Mouse (Mus musculus): Measurements from ENCODE around the gene Mdga2.

Mdga2 gene

DNA sequence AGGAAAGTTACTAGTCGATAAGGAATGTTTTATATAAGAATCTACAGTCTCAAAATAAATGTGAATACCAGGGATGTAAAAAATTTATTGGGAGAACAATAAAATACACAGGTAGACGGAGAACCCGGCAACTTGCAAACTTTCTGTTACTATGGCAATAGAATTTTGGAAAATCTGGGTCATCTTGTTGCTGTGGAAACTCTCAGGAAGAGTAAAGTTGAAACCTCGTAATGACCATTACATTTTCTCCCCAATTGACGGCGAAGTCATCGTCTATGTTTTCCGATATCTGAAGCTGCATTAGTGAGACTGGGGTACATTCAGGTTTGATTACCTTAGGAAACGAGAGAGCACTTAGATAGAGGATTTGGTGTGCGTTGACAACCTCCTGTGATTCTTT is 514.0 kb downstream of the Mdga2 start:
- in situ Hi-C loops (cut with MboI, MseI): no loop called here

DNA sequence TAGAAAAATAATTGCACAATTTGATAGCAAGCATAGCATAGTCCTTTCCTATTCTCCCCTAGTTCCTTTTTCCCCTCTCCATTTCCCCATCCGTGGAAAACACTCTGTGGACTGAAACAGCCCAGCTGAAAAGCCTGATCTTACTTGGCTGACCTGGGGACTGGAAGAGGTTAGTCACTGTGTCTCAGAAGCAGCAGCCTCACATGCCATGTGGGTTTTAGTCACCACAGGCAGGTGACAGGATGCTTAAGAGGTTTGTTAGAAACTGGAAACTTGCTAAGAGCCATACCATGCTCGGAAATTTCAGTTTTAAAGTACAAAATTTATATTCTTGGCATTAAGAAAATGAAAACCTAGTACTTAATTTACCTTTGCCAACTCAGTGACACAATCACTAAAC is 514.9 kb downstream of the Mdga2 start:
- in situ Hi-C loops (cut with MboI, MseI): no loop called here

DNA sequence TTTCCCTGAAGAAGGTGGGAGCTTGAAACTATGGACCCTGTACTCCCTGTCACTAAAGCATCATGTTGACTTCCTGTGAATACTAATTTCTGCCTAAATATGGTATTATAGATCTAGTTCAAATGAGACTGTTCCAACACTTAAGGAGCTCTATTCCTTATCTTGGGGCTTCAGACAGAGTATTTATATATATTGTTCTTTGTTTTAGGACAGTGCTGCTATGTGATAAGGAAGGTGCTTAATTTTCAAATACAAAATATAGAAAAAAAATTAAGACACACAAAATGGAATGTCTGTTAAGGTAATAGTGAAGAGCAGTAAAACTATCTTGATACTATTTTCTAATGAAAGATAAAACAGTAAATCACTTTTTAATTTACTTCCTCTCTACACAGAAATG is 517.3 kb downstream of the Mdga2 start:
- in situ Hi-C loops (cut with MboI, MseI): no loop called here

- in situ Hi-C loops (cut with MboI, MseI): no loop called here
These were observed 519.6 kb downstream of the Mdga2 start for GRCm38 (mm10) chr12:66702781-66703180.

- in situ Hi-C loops (cut with MboI, MseI): no loop called here
These were observed 542.8 kb downstream of the Mdga2 start for GRCm38 (mm10) chr12:66679558-66679957.

- in situ Hi-C loops (cut with MboI, MseI): no loop called here
These were observed 573.5 kb downstream of the Mdga2 start for GRCm38 (mm10) chr12:66648605-66649552.

GRCm38 (mm10) chr12:66640408-66640807 is 581.9 kb downstream of the Mdga2 start:
- in situ Hi-C loops (cut with MboI, MseI): no loop called here

GRCm38 (mm10) chr12:66619944-66620343 is 602.4 kb downstream of the Mdga2 start:
- in situ Hi-C loops (cut with MboI, MseI): no loop called here

DNA sequence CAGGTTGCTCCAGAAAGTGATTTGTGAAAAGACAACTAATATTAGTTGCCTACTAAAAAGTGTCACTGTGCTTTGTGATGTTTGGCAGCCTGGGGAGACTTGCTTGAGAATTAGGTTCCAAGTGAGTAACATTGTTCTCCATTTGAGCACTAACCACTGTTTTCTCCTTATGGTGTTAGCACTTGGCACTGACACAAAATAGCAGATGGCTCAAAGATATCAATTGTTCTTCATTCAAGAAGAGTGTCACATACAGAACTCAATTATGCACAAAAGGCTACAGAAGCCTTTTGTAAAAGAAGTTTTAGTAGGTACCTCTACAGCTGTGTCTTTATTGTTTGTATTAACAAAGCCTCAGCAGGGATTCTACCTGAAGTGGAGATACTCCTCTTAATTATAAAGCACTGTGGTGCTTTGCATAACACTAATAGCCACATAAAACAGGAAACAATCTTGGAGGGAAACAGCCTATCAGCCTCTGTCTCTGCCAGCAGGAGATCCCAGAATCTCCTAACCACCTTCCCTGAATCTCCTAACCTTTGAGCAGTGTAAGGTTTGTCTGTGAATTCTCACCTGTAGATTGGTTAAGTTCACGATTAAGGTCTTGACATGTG is 630.6 kb downstream of the Mdga2 start:
- in situ Hi-C loops (cut with MboI, MseI): no loop called here

- in situ Hi-C loops (cut with MboI, MseI): no loop called here
These were observed 657.0 kb downstream of the Mdga2 start for GRCm38 (mm10) chr12:66565396-66565795.

DNA sequence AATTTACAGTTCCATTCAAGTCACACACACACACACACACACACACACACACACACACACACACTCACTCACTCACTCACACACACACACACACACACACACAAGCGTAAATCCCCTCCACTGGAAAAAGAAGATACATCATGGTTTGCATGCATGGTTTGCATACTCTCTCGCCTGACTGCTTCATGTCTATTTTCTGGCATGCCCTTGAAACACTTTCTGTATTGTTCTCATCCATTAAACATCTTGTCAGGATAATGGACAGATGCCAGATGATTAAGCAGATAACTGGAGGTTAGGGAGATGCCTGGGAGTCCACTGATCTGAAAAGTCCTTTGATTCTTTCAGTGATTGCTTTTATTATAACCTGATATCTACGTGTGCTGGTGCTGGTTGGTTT is 665.5 kb downstream of the Mdga2 start:
- in situ Hi-C loops (cut with MboI, MseI): no loop called here

DNA sequence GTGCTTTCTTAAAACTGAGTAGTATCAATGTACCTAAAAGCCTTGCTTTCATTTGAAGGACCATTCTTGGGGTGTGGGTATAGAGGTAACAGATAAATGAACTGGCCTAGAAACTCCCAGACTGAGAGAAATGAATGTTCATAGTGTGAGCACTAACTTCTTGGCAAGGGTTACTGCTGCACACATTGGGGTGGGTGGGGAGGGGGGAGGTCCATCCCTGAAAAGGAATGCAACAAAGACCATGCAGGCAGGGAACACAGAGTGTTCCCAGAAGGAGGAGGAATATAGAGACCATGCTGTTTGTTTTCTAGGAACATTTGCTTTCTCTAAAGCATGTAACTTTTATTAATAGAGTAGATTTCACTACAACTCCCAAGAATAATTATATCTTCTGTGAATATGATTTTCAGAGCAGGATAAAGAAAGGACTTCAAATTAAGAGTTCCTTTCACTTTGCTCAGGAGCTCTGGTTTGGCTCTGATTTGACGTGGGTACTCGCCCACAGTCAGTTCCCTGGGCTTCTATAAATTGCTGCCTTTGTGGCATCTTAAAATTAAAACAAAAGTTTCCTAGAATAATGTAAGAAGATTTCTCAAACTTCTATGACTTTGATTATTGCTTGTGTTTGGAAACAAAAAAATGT is 666.0 kb downstream of the Mdga2 start:
- in situ Hi-C loops (cut with MboI, MseI): no loop called here

GRCm38 (mm10) chr12:66524973-66525372 is 697.4 kb downstream of the Mdga2 start:
- in situ Hi-C loops (cut with MboI, MseI): no loop called here

DNA sequence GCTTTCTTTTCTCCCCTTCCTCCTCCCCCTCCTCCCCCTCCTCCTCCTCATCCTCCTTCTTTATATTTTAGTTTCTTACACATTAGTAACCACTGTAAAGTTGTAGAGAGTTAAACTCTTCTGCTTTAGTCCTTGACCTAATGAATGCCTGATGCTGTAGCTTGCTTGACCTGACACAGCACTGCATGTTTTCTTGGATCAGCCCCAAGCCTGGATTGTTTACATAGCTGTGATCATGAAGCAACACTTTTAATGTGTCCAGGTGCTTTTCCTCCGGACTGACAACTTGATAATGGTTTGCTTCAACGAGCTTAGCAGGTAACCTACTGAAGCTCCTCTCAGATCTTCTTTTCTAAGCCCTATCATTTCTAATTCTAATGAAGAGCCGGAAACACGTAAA is 723.1 kb downstream of the Mdga2 start:
- in situ Hi-C loops (cut with MboI, MseI): loop anchor here (25.0 kb wide), 1 partner anchor 1962 kb away; no protein-coding TSS in a partner anchor

DNA sequence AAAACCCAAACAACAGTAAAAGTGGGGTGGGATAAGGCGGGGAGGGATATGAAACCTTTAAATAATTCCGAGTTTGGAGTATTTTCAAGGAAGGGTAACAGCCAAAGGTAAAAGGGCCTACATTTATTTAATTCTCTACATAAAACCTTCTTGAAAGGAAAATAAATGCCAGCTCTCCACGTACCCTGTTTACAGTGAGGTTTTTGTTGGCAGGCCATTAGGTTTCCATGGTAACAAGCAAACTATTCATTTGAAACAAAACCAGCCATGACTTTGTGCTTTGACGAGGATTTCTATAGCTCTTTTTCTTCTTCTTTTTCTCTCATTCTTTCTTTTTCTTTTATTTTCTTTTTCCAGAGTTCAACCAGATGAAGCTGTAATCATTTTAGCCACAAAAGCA is 751.5 kb downstream of the Mdga2 start:
- in situ Hi-C loops (cut with MboI, MseI): no loop called here

DNA sequence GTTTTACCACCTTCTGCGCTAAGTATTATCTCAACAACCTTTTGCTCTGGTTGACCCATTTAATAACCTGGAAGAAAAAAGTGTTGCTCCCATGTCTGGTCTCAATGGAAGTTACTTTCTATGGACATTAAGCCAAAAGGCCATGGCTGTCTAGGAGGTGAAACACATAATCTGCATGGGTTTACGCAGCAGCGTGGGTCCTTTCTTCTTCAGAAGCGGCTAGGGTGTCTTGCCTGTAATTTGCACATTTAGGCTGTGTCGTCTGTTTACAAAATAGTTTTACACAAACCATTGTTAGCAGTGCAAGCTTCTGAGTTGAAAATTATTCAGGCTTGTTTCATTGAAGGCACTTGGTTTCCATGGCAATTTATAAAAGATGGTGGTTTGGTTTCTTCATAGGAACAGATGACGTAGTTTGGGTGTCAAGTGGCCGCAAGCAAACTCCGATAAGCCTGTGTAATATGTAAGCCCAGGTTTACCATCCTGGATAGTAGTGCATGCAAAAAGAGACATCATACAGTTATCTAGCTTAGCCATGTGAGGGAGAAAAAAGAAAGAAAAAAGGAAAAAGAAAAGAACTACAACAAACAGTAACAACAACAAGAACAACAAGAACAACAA is 752.0 kb downstream of the Mdga2 start:
- in situ Hi-C loops (cut with MboI, MseI): no loop called here

GRCm38 (mm10) chr12:66465516-66465915 is 756.8 kb downstream of the Mdga2 start:
- in situ Hi-C loops (cut with MboI, MseI): no loop called here

DNA sequence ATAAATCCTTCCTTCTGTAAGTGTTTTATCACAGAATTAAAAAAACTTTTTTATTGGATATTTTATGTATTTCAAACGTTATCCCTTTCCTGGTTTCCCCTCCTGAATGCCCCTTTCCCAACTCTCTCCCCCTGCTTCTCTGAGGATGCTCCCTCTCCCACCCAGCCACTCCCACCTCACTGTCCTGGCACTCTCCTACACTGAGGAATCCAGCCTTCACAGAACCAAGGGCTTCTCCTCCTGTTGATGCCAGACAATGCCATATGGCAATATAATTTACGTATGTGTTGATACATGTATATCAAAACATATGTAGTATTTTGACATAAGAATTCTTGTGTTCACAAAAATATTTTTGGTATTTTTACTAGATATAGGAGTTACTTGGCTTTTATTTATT is 779.0 kb downstream of the Mdga2 start:
- in situ Hi-C loops (cut with MboI, MseI): no loop called here

Measured in T-helper 1 cell (primary cell).